Mouse (Mus musculus) forebrain, embryonic 14.5 days (tissue): Measurements from ENCODE around the gene Cst11. TPM values are rescaled to one million over a fixed set of nuclear protein-coding genes. Genes with fewer than 3 reads are reported as not detected.

Source experiments
- polyA plus RNA-seq: library from polyadenylated mRNA; unstranded; fragments of >200 nt; fragmentation: Nextera tagmentation; extraction: Ambion mirVana; gene quantifications from 2 replicates; pipeline ENCODE4 v1.2.1, GENCODE M21; 2014

The Cst11 gene
- polyA plus RNA-seq, 1 experiment from 2014 or later: not detected

Other genes with a start within 250 kb of the Cst11 start
- 79.0 and 95.2 TPM in 2 replicates for gene Nxt1, start 98.9 kb downstream of the Cst11 start, polyA plus RNA-seq
- 21.1 and 21.6 TPM in 2 replicates for gene Gzf1, start 90.5 kb downstream of the Cst11 start, polyA plus RNA-seq
- gene Napb, start 39.0 kb downstream of the Cst11 start, polyA plus RNA-seq: 24.6 and 34.7 TPM in 2 replicates
- gene Cstl1, start 21.1 kb downstream of the Cst11 start, polyA plus RNA-seq: not detected in 2 replicates
- gene 8030411F24Rik, start 10.5 kb upstream of the Cst11 start, polyA plus RNA-seq: not detected in 2 replicates
- gene Cst12, start 17.9 kb upstream of the Cst11 start, polyA plus RNA-seq: not detected in 2 replicates
- gene Cst8, start 27.3 kb upstream of the Cst11 start, polyA plus RNA-seq: not detected in 2 replicates
- not detected in 2 replicates for gene Cst13, start 48.6 kb upstream of the Cst11 start, polyA plus RNA-seq
- gene Cst9, start 63.6 kb upstream of the Cst11 start, polyA plus RNA-seq: not detected in 2 replicates
- not detected in 2 replicates for gene 9230104L09Rik, start 93.5 kb upstream of the Cst11 start, polyA plus RNA-seq
- 547 and 623 TPM in 2 replicates for gene Cst3, start 104.2 kb upstream of the Cst11 start, polyA plus RNA-seq
- not detected in 2 replicates for gene Gm1330, start 231.8 kb upstream of the Cst11 start, polyA plus RNA-seq
- gene Gm10750, start 245.7 kb upstream of the Cst11 start, polyA plus RNA-seq: not detected in 2 replicates